Mouse (Mus musculus) forebrain, postnatal 0 days (tissue): Measurements from ENCODE around the gene Rps3. TPM values are rescaled to one million over a fixed set of nuclear protein-coding genes. Genes with fewer than 3 reads are reported as not detected.

Source experiments
- ATAC-seq: fragments of 200-750 bp; cut with Nextera tagmentation; 2 replicates; pipeline ENCODE4 v1.8.0; 2017; ENCODE audit warnings: mild to moderate bottlenecking, moderate library complexity
- DNase-seq: peaks from one replicate; pipeline ENCODE4 v3.0.0-alpha.2; 2015
- H3K27ac ChIP-seq: fragments of 300-500 bp; sonication (generic); 2 replicates; pipeline ENCODE4 v1.5.1; 2014; ENCODE audit warnings: low read depth, mild to moderate bottlenecking, antibody characterized with exemption, low read length, moderate library complexity, mixed read lengths
- H3K27me3 ChIP-seq: fragments of 300-500 bp; sonication (generic); 2 replicates; pipeline ENCODE4 v1.6.1; 2014; ENCODE audit warnings: mild to moderate bottlenecking, low read length, mixed read lengths; ENCODE audit not compliant: insufficient read depth
- H3K36me3 ChIP-seq: fragments of 300-500 bp; sonication (generic); 2 replicates; pipeline ENCODE4 v1.6.1; 2014; ENCODE audit warnings: mild to moderate bottlenecking, moderate library complexity; ENCODE audit not compliant: insufficient read depth
- H3K4me1 ChIP-seq: fragments of 300-500 bp; sonication (generic); 2 replicates; pipeline ENCODE4 v1.6.1; 2014; ENCODE audit warnings: antibody characterized with exemption; ENCODE audit not compliant: insufficient read depth
- H3K4me2 ChIP-seq: fragments of 300-500 bp; sonication (generic); 2 replicates; pipeline ENCODE4 v1.6.1; 2014; ENCODE audit warnings: low read depth, mild to moderate bottlenecking, moderate library complexity
- H3K4me3 ChIP-seq: fragments of 300-500 bp; sonication (generic); 2 replicates; pipeline ENCODE4 v1.5.1; 2014; ENCODE audit warnings: low read depth, low read length, mixed read lengths
- H3K9ac ChIP-seq: fragments of 300-500 bp; sonication (generic); 2 replicates; pipeline ENCODE4 v1.6.1; 2014; ENCODE audit warnings: mild to moderate bottlenecking
- H3K9me3 ChIP-seq: fragments of 300-500 bp; sonication (generic); 2 replicates; pipeline ENCODE4 v1.6.1; 2016; ENCODE audit warnings: low read length
- CTCF ChIP-seq: sonication (generic); IDR thresholded peaks from 2 replicates; pipeline ENCODE4 v1.5.1; 2016; ENCODE audit warnings: antibody characterized with exemption, control low read depth, low read depth
- WGBS: fragments of 180-500 bp; shearing (Covaris S2); extraction: QIAGEN DNeasy Blood & Tissue Kit; methylation state at CpG from one replicate; pipeline ENCODE4 v1.1.7; 2014; 5-methylcytosine and 5-hydroxymethylcytosine counted together
- polyA plus RNA-seq: library from polyadenylated mRNA; unstranded; fragments of >200 nt; fragmentation: Nextera tagmentation; extraction: Ambion mirVana; gene quantifications from 2 replicates; pipeline ENCODE4 v1.2.1, GENCODE M21; 2015
- total RNA-seq: library from RNA; depleted of rRNA; stranded (reverse); fragments of >200 nt; gene quantifications from 2 replicates; pipeline ENCODE4 v1.2.3, GENCODE M21; 2014

Rps3 gene
- total and polyA plus RNA-seq, 2 experiments from 2014 or later, result 543 to 1,114 TPM

- Histone ChIP-seq H3K9ac (no peak overlapping the region), H3K27ac (no peak overlapping the region), H3K27me3 (no peaks in the 10 kb centered on the region), H3K4me2 (no peak overlapping the region), H3K4me1 (0 out of 2 replicates have a peak, but pooled peaks cover 3% of the 10 kb centered on the region), H3K9me3 (no peaks in the 10 kb centered on the region), H3K36me3 (peaks cover 14% of the 10 kb centered on the region), H3K4me3 (no peak overlapping the region)
- TF ChIP-seq CTCF, result no peak
- DNase-seq (no peak), ATAC-seq (no peak)
- 75% methylated on average over 4 of the region's 4 CpGs for WGBS
These were observed 29.5 kb downstream of the Rps3 start for GRCm38 (mm10) chr7:99454044-99454443.

- Histone ChIP-seq H3K9ac (no peak overlapping the region), H3K27ac (no peak overlapping the region), H3K27me3 (no peaks in the 10 kb centered on the region), H3K9me3 (no peaks in the 10 kb centered on the region), H3K4me1 (0 out of 2 replicates have a peak, but pooled peaks cover 3% of the 10 kb centered on the region), H3K4me3 (no peak overlapping the region), H3K36me3 (peaks cover 16% of the 10 kb centered on the region), H3K4me2 (no peak overlapping the region)
- TF ChIP-seq CTCF, result no peak
- WGBS, result 90% methylated on average over 7 of the region's 7 CpGs
- ATAC-seq, result no peak
- DNase-seq, result no peak
These were observed 30.7 kb downstream of the Rps3 start for GRCm38 (mm10) chr7:99452859-99453258.

GRCm38 (mm10) chr7:99450703-99451102 is 32.8 kb downstream of the Rps3 start:
- peaks cover 12% of the 10 kb centered on the region for H3K36me3 ChIP-seq
- H3K27ac ChIP-seq, result peak overlapping the region; percentile 35; the same call in 1 of the 2 replicates
- H3K4me3 ChIP-seq, result no peak overlapping the region
- WGBS, result 0% methylated on average over 3 of the region's 3 CpGs
- ATAC-seq (peak; percentile 62), DNase-seq (peak; percentile 92)
- H3K4me1 ChIP-seq, result 0 out of 2 replicates have a peak, but pooled peaks cover 3% of the 10 kb centered on the region
- H3K4me2 ChIP-seq, result no peak overlapping the region
- H3K9me3 ChIP-seq, result no peaks in the 10 kb centered on the region
- TF ChIP-seq CTCF, result peak; percentile 98
- no peak overlapping the region for H3K9ac ChIP-seq
- no peaks in the 10 kb centered on the region for H3K27me3 ChIP-seq

GRCm38 (mm10) chr7:99449751-99450150 is 33.8 kb downstream of the Rps3 start:
- ATAC-seq (peak; percentile 72), DNase-seq (peak; percentile 68)
- Histone ChIP-seq H3K9ac (no peak overlapping the region), H3K27me3 (no peaks in the 10 kb centered on the region), H3K4me3 (no peak overlapping the region), H3K27ac (peak overlapping the region; percentile 45; the same call in 1 of the 2 replicates), H3K4me1 (0 out of 2 replicates have a peak, but pooled peaks cover 3% of the 10 kb centered on the region), H3K9me3 (no peaks in the 10 kb centered on the region), H3K36me3 (peaks cover 12% of the 10 kb centered on the region), H3K4me2 (no peak overlapping the region)
- WGBS, result 19% methylated on average over 3 of the region's 3 CpGs
- no peak for TF ChIP-seq CTCF

- Histone ChIP-seq H3K27ac (peak overlapping the region; percentile 45), H3K9me3 (no peaks in the 10 kb centered on the region), H3K4me1 (0 out of 2 replicates have a peak, but pooled peaks cover 3% of the 10 kb centered on the region), H3K4me2 (no peak overlapping the region), H3K27me3 (no peaks in the 10 kb centered on the region), H3K36me3 (peaks cover 9% of the 10 kb centered on the region; the same call in 1 of the 2 replicates), H3K9ac (no peak overlapping the region), H3K4me3 (no peak overlapping the region)
- ATAC-seq (no peak), DNase-seq (peak; percentile 34)
- no peak for TF ChIP-seq CTCF
- 49% methylated on average over 8 of the region's 8 CpGs for WGBS
These were observed 34.5 kb downstream of the Rps3 start for GRCm38 (mm10) chr7:99449063-99449462.

GRCm38 (mm10) chr7:99448619-99449018 is 34.9 kb downstream of the Rps3 start:
- H3K9ac ChIP-seq, result no peak overlapping the region
- ATAC-seq, result no peak

GRCm38 (mm10) chr7:99447323-99447722 is 36.2 kb downstream of the Rps3 start:
- Histone ChIP-seq H3K4me2 (no peak overlapping the region), H3K9me3 (no peaks in the 10 kb centered on the region), H3K27ac (no peak overlapping the region), H3K9ac (no peak overlapping the region), H3K27me3 (no peaks in the 10 kb centered on the region), H3K36me3 (peaks cover 7% of the 10 kb centered on the region; the same call in 1 of the 2 replicates), H3K4me3 (no peak overlapping the region), H3K4me1 (0 out of 2 replicates have a peak, but pooled peaks cover 3% of the 10 kb centered on the region)
- 47% methylated on average over 5 of the region's 5 CpGs for WGBS
- DNase-seq (no peak), ATAC-seq (no peak)
- TF ChIP-seq CTCF, result no peak

More at GRCm38 (mm10) chr7:99448619-99449018, 34.9 kb downstream of the Rps3 start:
- no peak for TF ChIP-seq CTCF
- DNase-seq, result no peak
- Histone ChIP-seq H3K36me3 (peaks cover 9% of the 10 kb centered on the region; the same call in 1 of the 2 replicates), H3K27me3 (no peaks in the 10 kb centered on the region), H3K27ac (peak overlapping the region; percentile 45), H3K4me3 (no peak overlapping the region), H3K9me3 (no peaks in the 10 kb centered on the region), H3K4me2 (no peak overlapping the region), H3K4me1 (0 out of 2 replicates have a peak, but pooled peaks cover 3% of the 10 kb centered on the region)
- 82% methylated on average over 5 of the region's 5 CpGs for WGBS
